Mouse (Mus musculus) midbrain, embryonic 14.5 days (tissue): ENCODE measurements at regions not wholly inside any gene's neighbourhood (a gene's known extent, or its start where the extent isn't known, plus 50 kb on each side); places are given as distances from the start of the nearest gene placed in this dataset.

Experiments
- ATAC-seq: fragments of 200-750 bp; cut with Nextera tagmentation; 2 replicates; pipeline ENCODE4 v1.8.0; 2017; ENCODE audit warnings: moderate number of reproducible peaks, moderate library complexity; ENCODE audit not compliant: low FRiP score, low TSS enrichment
- DNase-seq: peaks from one replicate; pipeline ENCODE4 v3.0.0-alpha.2; 2015
- H3K27ac ChIP-seq: fragments of 300-500 bp; sonication (generic); replicated peaks from 2 replicates; pipeline ENCODE4 v1.5.1; 2014; ENCODE audit warnings: mild to moderate bottlenecking, low read depth, low read length, moderate library complexity
- H3K27me3 ChIP-seq: fragments of 300-500 bp; sonication (generic); 2 replicates; pipeline ENCODE4 v1.6.1; 2014; ENCODE audit warnings: low read length, control low read depth, mixed read lengths; ENCODE audit not compliant: control insufficient read depth, insufficient read depth
- H3K36me3 ChIP-seq: fragments of 300-500 bp; sonication (generic); 2 replicates; pipeline ENCODE4 v1.6.1; 2014; ENCODE audit warnings: low read length, control low read depth; ENCODE audit not compliant: control insufficient read depth, insufficient read depth
- H3K4me1 ChIP-seq: fragments of 300-500 bp; sonication (generic); 2 replicates; pipeline ENCODE4 v1.6.1; 2014; ENCODE audit warnings: mild to moderate bottlenecking, antibody characterized with exemption, low read length, control low read depth; ENCODE audit not compliant: control insufficient read depth, insufficient read depth
- H3K4me2 ChIP-seq: fragments of 300-500 bp; sonication (generic); 2 replicates; pipeline ENCODE4 v1.6.1; 2014; ENCODE audit warnings: mild to moderate bottlenecking, low read length, moderate library complexity
- H3K4me3 ChIP-seq: fragments of 300-500 bp; sonication (generic); replicated peaks from 2 replicates; pipeline ENCODE4 v1.5.1; 2014; ENCODE audit warnings: low read depth, low read length
- H3K9ac ChIP-seq: fragments of 300-500 bp; sonication (generic); replicated peaks from 2 replicates; pipeline ENCODE4 v1.6.1; 2014; ENCODE audit warnings: mild to moderate bottlenecking, low read length, moderate library complexity
- H3K9me3 ChIP-seq: fragments of 300-500 bp; sonication (generic); 2 replicates; pipeline ENCODE4 v1.6.1; 2016; ENCODE audit warnings: low read length, control low read depth, mixed read lengths; ENCODE audit not compliant: control insufficient read depth
- WGBS: fragments of 180-500 bp; shearing (Covaris S2); extraction: QIAGEN DNeasy Blood & Tissue Kit; methylation state at CpG from one replicate; pipeline ENCODE4 v1.1.7; 2014; 5-methylcytosine and 5-hydroxymethylcytosine counted together

DNA sequence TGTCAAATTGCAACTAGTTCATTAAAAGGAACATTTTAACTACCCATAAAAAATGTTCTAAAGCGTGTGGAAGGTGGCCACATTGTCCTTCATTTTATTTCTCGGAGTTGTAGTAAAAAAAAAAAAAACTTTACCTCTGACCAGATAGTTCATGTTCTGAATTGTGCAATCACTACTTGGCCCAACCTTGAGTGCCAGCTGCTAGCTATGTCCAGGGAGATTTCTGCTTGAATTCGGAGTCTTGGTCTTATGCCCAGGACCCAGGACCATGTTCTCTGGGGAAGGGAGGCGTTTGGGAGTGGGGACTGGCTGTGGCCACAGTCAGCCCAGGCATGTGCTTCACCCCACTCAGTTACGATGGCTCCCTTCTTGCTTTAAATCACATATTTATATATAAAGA, 54.9 kb upstream of the Atp1b3 start:
- Histone ChIP-seq H3K4me2 (no peak overlapping the region), H3K4me3 (no peak overlapping the region), H3K4me1 (no peaks in the 10 kb centered on the region), H3K27me3 (no peaks in the 10 kb centered on the region), H3K9me3 (no peaks in the 10 kb centered on the region), H3K36me3 (no peaks in the 10 kb centered on the region), H3K9ac (no peak overlapping the region), H3K27ac (no peak overlapping the region)
- no peak for ATAC-seq
- 88% methylated on average over 5 of the region's 5 CpGs for WGBS
- DNase-seq = no peak

DNA sequence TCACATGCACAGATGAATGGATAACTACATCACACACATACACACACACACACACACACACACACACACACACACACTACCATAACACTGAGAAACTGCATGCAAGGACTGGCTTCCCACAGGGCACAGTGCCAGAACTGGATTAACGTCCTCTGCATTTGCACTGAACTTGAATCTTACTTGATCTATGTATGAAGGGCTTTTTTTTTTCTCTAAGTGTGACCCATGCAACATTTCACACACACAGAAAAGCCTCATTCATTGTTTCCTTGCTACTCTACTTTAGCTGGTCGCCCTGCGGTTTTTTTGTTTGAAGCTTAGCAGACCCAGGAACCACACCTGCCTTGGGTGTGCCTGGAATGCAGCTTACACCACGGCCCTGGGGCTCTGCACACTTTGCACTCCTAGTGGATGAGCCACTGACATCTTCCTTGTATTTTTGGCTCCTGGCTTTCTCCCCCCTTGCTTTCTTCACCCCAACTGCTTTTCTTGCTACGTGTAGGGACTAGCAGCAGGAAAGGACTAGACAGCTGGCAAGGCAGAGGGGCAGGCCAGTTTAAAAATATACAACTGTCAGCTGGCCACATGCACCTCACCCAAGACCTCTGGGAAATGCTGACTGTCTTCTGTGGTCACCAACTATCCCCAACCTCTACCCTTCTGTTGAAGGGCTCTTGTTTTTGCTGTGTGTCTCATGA, 51.8 kb upstream of the Atp1b3 start:
- ATAC-seq = no peak
- no peak overlapping the region for H3K4me3 ChIP-seq
- DNase-seq = peak; percentile 31
- H3K9ac ChIP-seq = no peak overlapping the region
- no peak overlapping the region for H3K4me2 ChIP-seq
- H3K4me1 ChIP-seq = no peaks in the 10 kb centered on the region
- H3K27ac ChIP-seq = no peak overlapping the region
- H3K9me3 ChIP-seq = no peaks in the 10 kb centered on the region
- H3K27me3 ChIP-seq = no peaks in the 10 kb centered on the region
- no peaks in the 10 kb centered on the region for H3K36me3 ChIP-seq
- 46% methylated on average over 5 of the region's 5 CpGs for WGBS
